Mouse (Mus musculus) CH12.LX (cell line): ENCODE measurements at regions not wholly inside any gene's neighbourhood (a gene's known extent, or its start where the extent isn't known, plus 50 kb on each side); places are given as distances from the start of the nearest gene placed in this dataset.

Source experiments
- CTCF ChIP-seq, 2 experiments: IDR thresholded peaks in 1 of 2; conservative IDR thresholded peaks in 1 of 2; 2 replicates each; pipeline ENCODE4 v1.5.1; 2011 to 2012; ENCODE audit warnings: low read depth in 2 of 2, low read length in 2 of 2, improper control_type of control experiment in 1 of 2, inconsistent platforms in 1 of 2, mild to moderate bottlenecking in 1 of 2, moderate library complexity in 1 of 2
- E2F4 ChIP-seq: IDR thresholded peaks from 2 replicates; pipeline ENCODE4 v1.6.1; 2011; ENCODE audit warnings: low read depth, low read length, improper control_type of control experiment; ENCODE audit not compliant: insufficient replicate concordance
- EP300 ChIP-seq: IDR thresholded peaks from 2 replicates; pipeline ENCODE4 v1.6.1; 2011; ENCODE audit warnings: low read length, improper control_type of control experiment
- JUND ChIP-seq: conservative IDR thresholded peaks from 2 replicates; pipeline ENCODE4 v1.6.1; 2011; ENCODE audit warnings: low read depth, low read length, improper control_type of control experiment
- POLR2A ChIP-seq: IDR thresholded peaks from 2 replicates; pipeline ENCODE4 v1.6.1; 2011; ENCODE audit warnings: low read depth, mild to moderate bottlenecking, improper control_type of control experiment, low read length
- POLR2AphosphoS2 ChIP-seq: IDR thresholded peaks from 2 replicates; pipeline ENCODE4 v1.6.1; 2011; ENCODE audit warnings: low read depth, low read length, improper control_type of control experiment

DNA sequence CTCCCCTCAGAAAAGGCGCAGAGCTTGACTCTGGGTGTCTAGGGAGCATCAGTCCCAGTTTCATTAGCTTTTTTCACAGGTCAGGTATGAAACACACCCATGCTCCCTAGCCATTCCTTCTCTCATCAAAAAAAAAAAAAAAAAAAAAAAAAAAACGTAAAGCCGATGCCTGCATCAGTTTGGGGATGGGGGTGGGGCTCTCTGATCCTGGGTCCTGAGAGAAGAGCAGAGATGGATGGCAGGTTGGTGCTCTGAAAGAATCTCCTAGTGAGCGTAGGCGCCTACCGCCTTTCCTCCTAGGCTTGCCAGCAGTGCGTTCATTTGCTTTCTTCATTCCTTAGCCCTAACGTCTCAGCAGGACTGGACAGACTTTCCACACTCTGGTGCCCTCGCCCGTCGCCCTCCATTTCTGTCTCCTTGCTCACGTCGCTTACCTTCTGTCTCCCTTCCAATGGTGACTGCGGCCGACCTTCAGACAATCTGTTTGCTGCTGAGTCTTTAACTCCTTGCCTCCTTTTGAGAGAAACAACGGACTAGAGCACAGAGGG, 267.5 kb downstream of the Agtpbp1 start:
- no peak for TF ChIP-seq CTCF (conservative IDR thresholded peaks at IDR 0.05 in 1 of 2, IDR thresholded peaks at IDR 0.05 in 1 of 2; ENCODE audit: low read depth in 2 of 2, low read length in 2 of 2)
- no peak for TF ChIP-seq POLR2A
- TF ChIP-seq E2F4, result no peak
- no peak for TF ChIP-seq POLR2AphosphoS2
- TF ChIP-seq EP300, result no peak
- no peak for TF ChIP-seq JUND
